Mouse (Mus musculus) CD4-positive, CD25-positive, alpha-beta regulatory T cell, adult 4 months (primary cell): Measurements from ENCODE around the gene Asb4. TPM values are rescaled to one million over a fixed set of nuclear protein-coding genes. Genes with fewer than 3 reads are reported as not detected.
A peak's percentile ranks its signal among the peaks of the same experiment; 100 is the strongest.

ENCODE experiments used
- ATAC-seq: one replicate; pipeline ENCODE4 v1.8.0; 2017
- polyA plus RNA-seq, 2 experiments: library from polyadenylated mRNA; unstranded; fragments of 100-300 nt; shearing (Covaris generic); gene quantifications; one replicate each; pipeline ENCODE4 v1.2.1; 2017

The Asb4 gene
- polyA plus RNA-seq, 2 experiments from 2014 or later: 0.40 TPM; not detected in 1

GRCm38 (mm10) chr6:5394971-5395370 is 11.8 kb downstream of the Asb4 start:
- no peak for ATAC-seq

GRCm38 (mm10) chr6:5396797-5397196 is 13.6 kb downstream of the Asb4 start:
- ATAC-seq: no peak

GRCm38 (mm10) chr6:5401394-5401793 is 18.2 kb downstream of the Asb4 start:
- peak; percentile 61 for ATAC-seq

- no peak for ATAC-seq
Observed at GRCm38 (mm10) chr6:5403095-5403815, 20.1 kb downstream of the Asb4 start.

- ATAC-seq: no peak
Observed at GRCm38 (mm10) chr6:5404016-5404415, 20.8 kb downstream of the Asb4 start.

- no peak for ATAC-seq
Observed at GRCm38 (mm10) chr6:5408451-5409177, 25.4 kb downstream of the Asb4 start.

GRCm38 (mm10) chr6:5409676-5410075 is 26.5 kb downstream of the Asb4 start:
- no peak for ATAC-seq

GRCm38 (mm10) chr6:5410697-5411391 is 27.7 kb downstream of the Asb4 start:
- ATAC-seq: no peak

- ATAC-seq: no peak
Observed at GRCm38 (mm10) chr6:5413282-5413681, 30.1 kb downstream of the Asb4 start.

- no peak for ATAC-seq
Observed at GRCm38 (mm10) chr6:5421442-5421841, 38.3 kb downstream of the Asb4 start.

- no peak for ATAC-seq
Observed at GRCm38 (mm10) chr6:5422386-5422785, 39.2 kb downstream of the Asb4 start.

- no peak for ATAC-seq
Observed at GRCm38 (mm10) chr6:5423594-5423993, 40.4 kb downstream of the Asb4 start.

GRCm38 (mm10) chr6:5427033-5427432 is 43.8 kb downstream of the Asb4 start:
- ATAC-seq: no peak

- ATAC-seq: no peak
Observed at GRCm38 (mm10) chr6:5429562-5429961, 46.4 kb downstream of the Asb4 start.

- ATAC-seq: no peak
Observed at GRCm38 (mm10) chr6:5429982-5430550, 46.9 kb downstream of the Asb4 start.

- ATAC-seq: no peak
Observed at GRCm38 (mm10) chr6:5433887-5434286, 50.7 kb downstream of the Asb4 start.

- ATAC-seq: no peak
Observed at GRCm38 (mm10) chr6:5437757-5438156, 54.6 kb downstream of the Asb4 start.

- ATAC-seq: no peak
Observed at GRCm38 (mm10) chr6:5441221-5441620, 58.0 kb downstream of the Asb4 start.

GRCm38 (mm10) chr6:5442316-5443085 is 59.3 kb downstream of the Asb4 start:
- ATAC-seq: no peak

- ATAC-seq: no peak
Observed at GRCm38 (mm10) chr6:5443104-5443863, 60.1 kb downstream of the Asb4 start.

GRCm38 (mm10) chr6:5444331-5444898 is 61.2 kb downstream of the Asb4 start:
- no peak for ATAC-seq
